Mouse (Mus musculus) MN1 (cell line): ENCODE data around the gene Runx1.

ENCODE experiments used
- DNase-seq: peaks from one replicate; pipeline ENCODE4 v3.0.0-alpha.2; 2016; ENCODE audit warnings: low spot score

Gene Runx1

GRCm38 (mm10) chr16:92698612-92698998 is 127.3 kb downstream of the Runx1 start:
- DNase-seq, result no peak

- DNase-seq, result no peak
These were observed 128.0 kb downstream of the Runx1 start for GRCm38 (mm10) chr16:92697737-92698611.

- no peak for DNase-seq
These were observed 128.7 kb downstream of the Runx1 start for GRCm38 (mm10) chr16:92697227-92697736.

- DNase-seq, result no peak
These were observed 129.4 kb downstream of the Runx1 start for GRCm38 (mm10) chr16:92696411-92697015.

- DNase-seq, result no peak
These were observed 130.0 kb downstream of the Runx1 start for GRCm38 (mm10) chr16:92695981-92696380.

- no peak for DNase-seq
These were observed 130.6 kb downstream of the Runx1 start for GRCm38 (mm10) chr16:92695200-92695921.

- no peak for DNase-seq
These were observed 131.3 kb downstream of the Runx1 start for GRCm38 (mm10) chr16:92694496-92695106.

- DNase-seq, result peak; percentile 7
These were observed 135.2 kb downstream of the Runx1 start for GRCm38 (mm10) chr16:92690759-92691158.

- no peak for DNase-seq
These were observed 137.0 kb downstream of the Runx1 start for GRCm38 (mm10) chr16:92688941-92689340.

- DNase-seq, result no peak
These were observed 139.0 kb downstream of the Runx1 start for GRCm38 (mm10) chr16:92686978-92687377.

- DNase-seq, result no peak
These were observed 140.1 kb downstream of the Runx1 start for GRCm38 (mm10) chr16:92685766-92686315.

GRCm38 (mm10) chr16:92684423-92685211 is 141.3 kb downstream of the Runx1 start:
- no peak for DNase-seq

- peak; percentile 10 for DNase-seq
These were observed 149.3 kb downstream of the Runx1 start for GRCm38 (mm10) chr16:92676630-92677029.

GRCm38 (mm10) chr16:92675677-92676076 is 150.3 kb downstream of the Runx1 start:
- DNase-seq, result no peak

GRCm38 (mm10) chr16:92674916-92675450 is 151.0 kb downstream of the Runx1 start:
- no peak for DNase-seq

- DNase-seq, result no peak
These were observed 151.7 kb downstream of the Runx1 start for GRCm38 (mm10) chr16:92674121-92674816.

- DNase-seq, result no peak
These were observed 157.1 kb downstream of the Runx1 start for GRCm38 (mm10) chr16:92668807-92669206.

GRCm38 (mm10) chr16:92661757-92662156 is 164.2 kb downstream of the Runx1 start:
- DNase-seq, result no peak

GRCm38 (mm10) chr16:92656750-92657149 is 169.2 kb downstream of the Runx1 start:
- no peak for DNase-seq
